Mouse (Mus musculus): ENCODE measurements at regions not wholly inside any gene's neighbourhood (a gene's known extent, or its start where the extent isn't known, plus 50 kb on each side); places are given as distances from the start of the nearest gene placed in this dataset.
A peak's percentile ranks its signal among the peaks of the same experiment; 100 is the strongest.

- 28% methylated on average over 13 of the region's 13 CpGs for WGBS
Observed at GRCm38 (mm10) chr1:163150203-163150855, 64.9 kb upstream of the Mroh9 start.

GRCm38 (mm10) chr1:163146641-163147040 lies 61.2 kb upstream of the Mroh9 start:
- H3K4me1 ChIP-seq (ENCODE audit: control insufficient read depth, insufficient read depth, low read length): no peaks in the 10 kb centered on the region
- DNase-seq: no peak
- 63% methylated on average over 1 of the region's 1 CpGs for WGBS
- no peak overlapping the region for H3K4me3 ChIP-seq (ENCODE audit: insufficient read depth, low read depth, low read length)
- H3K27ac ChIP-seq (ENCODE audit: insufficient read depth, low read depth, low read length): no peak overlapping the region
- H3K27me3 ChIP-seq (replicated peaks; ENCODE audit: control insufficient read depth, insufficient read depth, low read length): no peaks in the 10 kb centered on the region
- H3K36me3 ChIP-seq (ENCODE audit: control insufficient read depth, insufficient read depth, low read length): no peaks in the 10 kb centered on the region
- TF ChIP-seq CTCF (conservative IDR thresholded peaks at IDR 0.05; ENCODE audit: insufficient read depth, insufficient read length, low read depth, low read length) (no peak), POLR2A (IDR thresholded peaks at IDR 0.05; ENCODE audit: low read depth, low read length) (no peak)

More at GRCm38 (mm10) chr1:163150203-163150855, 64.9 kb upstream of the Mroh9 start:
- peak; percentile 79 for TF ChIP-seq CTCF (conservative IDR thresholded peaks at IDR 0.05; ENCODE audit: insufficient read depth, insufficient read length, low read depth, low read length)
- no peak for TF ChIP-seq POLR2A (IDR thresholded peaks at IDR 0.05; ENCODE audit: low read depth, low read length)
- Histone ChIP-seq H3K36me3 (ENCODE audit: control insufficient read depth, insufficient read depth, low read length) (no peaks in the 10 kb centered on the region), H3K27ac (ENCODE audit: insufficient read depth, low read depth, low read length) (no peak overlapping the region), H3K4me3 (ENCODE audit: insufficient read depth, low read depth, low read length) (no peak overlapping the region), H3K27me3 (replicated peaks; ENCODE audit: control insufficient read depth, insufficient read depth, low read length) (no peaks in the 10 kb centered on the region), H3K4me1 (ENCODE audit: control insufficient read depth, insufficient read depth, low read length) (no peaks in the 10 kb centered on the region)
- peak; percentile 77 for DNase-seq

- Histone ChIP-seq H3K4me3 (ENCODE audit: insufficient read depth, low read depth, low read length) (no peak overlapping the region), H3K4me1 (ENCODE audit: control insufficient read depth, insufficient read depth, low read length) (no peaks in the 10 kb centered on the region), H3K27ac (ENCODE audit: insufficient read depth, low read depth, low read length) (no peak overlapping the region), H3K36me3 (ENCODE audit: control insufficient read depth, insufficient read depth, low read length) (no peaks in the 10 kb centered on the region), H3K27me3 (replicated peaks; ENCODE audit: control insufficient read depth, insufficient read depth, low read length) (no peaks in the 10 kb centered on the region)
- TF ChIP-seq CTCF (conservative IDR thresholded peaks at IDR 0.05; ENCODE audit: insufficient read depth, insufficient read length, low read depth, low read length) (no peak), POLR2A (IDR thresholded peaks at IDR 0.05; ENCODE audit: low read depth, low read length) (no peak)
- DNase-seq: no peak
- WGBS: 87% methylated on average over 1 of the region's 1 CpGs
Observed at GRCm38 (mm10) chr1:163143113-163143512, 57.6 kb upstream of the Mroh9 start.

- TF ChIP-seq CTCF (conservative IDR thresholded peaks at IDR 0.05; ENCODE audit: insufficient read depth, insufficient read length, low read depth, low read length) (no peak), POLR2A (IDR thresholded peaks at IDR 0.05; ENCODE audit: low read depth, low read length) (no peak)
- no peak for DNase-seq
- Histone ChIP-seq H3K4me3 (ENCODE audit: insufficient read depth, low read depth, low read length) (no peak overlapping the region), H3K27ac (ENCODE audit: insufficient read depth, low read depth, low read length) (no peak overlapping the region), H3K4me1 (ENCODE audit: control insufficient read depth, insufficient read depth, low read length) (no peaks in the 10 kb centered on the region), H3K27me3 (replicated peaks; ENCODE audit: control insufficient read depth, insufficient read depth, low read length) (no peaks in the 10 kb centered on the region), H3K36me3 (ENCODE audit: control insufficient read depth, insufficient read depth, low read length) (no peaks in the 10 kb centered on the region)
- 75% methylated on average over 1 of the region's 1 CpGs for WGBS
Observed at GRCm38 (mm10) chr1:163141471-163141870, 56.0 kb upstream of the Mroh9 start.

- Histone ChIP-seq H3K27ac (ENCODE audit: insufficient read depth, low read depth, low read length) (no peak overlapping the region), H3K36me3 (ENCODE audit: control insufficient read depth, insufficient read depth, low read length) (no peaks in the 10 kb centered on the region), H3K4me3 (ENCODE audit: insufficient read depth, low read depth, low read length) (no peak overlapping the region), H3K27me3 (replicated peaks; ENCODE audit: control insufficient read depth, insufficient read depth, low read length) (no peaks in the 10 kb centered on the region), H3K4me1 (ENCODE audit: control insufficient read depth, insufficient read depth, low read length) (no peaks in the 10 kb centered on the region)
- TF ChIP-seq CTCF (conservative IDR thresholded peaks at IDR 0.05; ENCODE audit: insufficient read depth, insufficient read length, low read depth, low read length): no peak
- no peak for TF ChIP-seq POLR2A (IDR thresholded peaks at IDR 0.05; ENCODE audit: low read depth, low read length)
- 55% methylated on average over 1 of the region's 1 CpGs for WGBS
- no peak for DNase-seq
Observed at GRCm38 (mm10) chr1:163138179-163138578, 52.7 kb upstream of the Mroh9 start.

Data from kidney, adult 2 months (tissue).